Mouse (Mus musculus): ENCODE data around the gene Gimap4. TPM values are rescaled to one million over a fixed set of nuclear protein-coding genes. Genes with fewer than 3 reads are reported as not detected.

Gimap4 gene
- polyA plus RNA-seq, 1 experiment, result 0.74 TPM

GRCm38 (mm10) chr6:48665471-48665870 lies 18.9 kb upstream of the Gimap4 start:
- Histone ChIP-seq H3K4me3 (replicated peaks; ENCODE audit: insufficient read depth, low read depth, low read length) (no peak overlapping the region), H3K4me1 (ENCODE audit: control insufficient read depth, insufficient read depth, low read length) (no peaks in the 10 kb centered on the region), H3K27me3 (ENCODE audit: control insufficient read depth, insufficient read depth, low read length) (no peaks in the 10 kb centered on the region), H3K27ac (ENCODE audit: insufficient read depth, low read length) (no peak overlapping the region)
- DNase-seq, result no peak
- WGBS, result 52% methylated on average over 9 of the region's 9 CpGs
- no peak for TF ChIP-seq POLR2A (IDR thresholded peaks at IDR 0.05; ENCODE audit: borderline replicate concordance, insufficient read depth, low read length)
- no peak for TF ChIP-seq CTCF (IDR thresholded peaks at IDR 0.05; ENCODE audit: borderline replicate concordance, insufficient read depth, low read depth, low read length)

- TF ChIP-seq CTCF (IDR thresholded peaks at IDR 0.05; ENCODE audit: borderline replicate concordance, insufficient read depth, low read depth, low read length) (no peak), POLR2A (IDR thresholded peaks at IDR 0.05; ENCODE audit: borderline replicate concordance, insufficient read depth, low read length) (no peak)
- 67% methylated on average over 7 of the region's 7 CpGs for WGBS
Measured at GRCm38 (mm10) chr6:48666159-48666586, 18.2 kb upstream of the Gimap4 start.

GRCm38 (mm10) chr6:48668022-48668421 lies 16.3 kb upstream of the Gimap4 start:
- Histone ChIP-seq H3K4me1 (ENCODE audit: control insufficient read depth, insufficient read depth, low read length) (no peaks in the 10 kb centered on the region), H3K4me3 (replicated peaks; ENCODE audit: insufficient read depth, low read depth, low read length) (no peak overlapping the region), H3K27ac (ENCODE audit: insufficient read depth, low read length) (no peak overlapping the region), H3K27me3 (ENCODE audit: control insufficient read depth, insufficient read depth, low read length) (no peaks in the 10 kb centered on the region)
- no peak for DNase-seq
- TF ChIP-seq CTCF (IDR thresholded peaks at IDR 0.05; ENCODE audit: borderline replicate concordance, insufficient read depth, low read depth, low read length) (no peak), POLR2A (IDR thresholded peaks at IDR 0.05; ENCODE audit: borderline replicate concordance, insufficient read depth, low read length) (no peak)

More at GRCm38 (mm10) chr6:48666159-48666586, 18.2 kb upstream of the Gimap4 start:
- Histone ChIP-seq H3K4me3 (replicated peaks; ENCODE audit: insufficient read depth, low read depth, low read length) (no peak overlapping the region), H3K27ac (ENCODE audit: insufficient read depth, low read length) (no peak overlapping the region), H3K4me1 (ENCODE audit: control insufficient read depth, insufficient read depth, low read length) (no peaks in the 10 kb centered on the region), H3K27me3 (ENCODE audit: control insufficient read depth, insufficient read depth, low read length) (no peaks in the 10 kb centered on the region)
- DNase-seq, result no peak

GRCm38 (mm10) chr6:48669446-48669969 lies 14.8 kb upstream of the Gimap4 start:
- no peak for DNase-seq
- no peak for TF ChIP-seq CTCF (IDR thresholded peaks at IDR 0.05; ENCODE audit: borderline replicate concordance, insufficient read depth, low read depth, low read length)
- no peak for TF ChIP-seq POLR2A (IDR thresholded peaks at IDR 0.05; ENCODE audit: borderline replicate concordance, insufficient read depth, low read length)
- no peak overlapping the region for H3K4me3 ChIP-seq (replicated peaks; ENCODE audit: insufficient read depth, low read depth, low read length)
- H3K27ac ChIP-seq (ENCODE audit: insufficient read depth, low read length), result no peak overlapping the region
- H3K4me1 ChIP-seq (ENCODE audit: control insufficient read depth, insufficient read depth, low read length), result no peaks in the 10 kb centered on the region
- no peaks in the 10 kb centered on the region for H3K27me3 ChIP-seq (ENCODE audit: control insufficient read depth, insufficient read depth, low read length)
- 69% methylated on average over 2 of the region's 2 CpGs for WGBS

- no peaks in the 10 kb centered on the region for H3K27me3 ChIP-seq (ENCODE audit: control insufficient read depth, insufficient read depth, low read length)
- H3K4me3 ChIP-seq (replicated peaks; ENCODE audit: insufficient read depth, low read depth, low read length), result no peak overlapping the region
- no peak for TF ChIP-seq CTCF (IDR thresholded peaks at IDR 0.05; ENCODE audit: borderline replicate concordance, insufficient read depth, low read depth, low read length)
- no peak for TF ChIP-seq POLR2A (IDR thresholded peaks at IDR 0.05; ENCODE audit: borderline replicate concordance, insufficient read depth, low read length)
- no peak for DNase-seq
- no peak overlapping the region for H3K27ac ChIP-seq (ENCODE audit: insufficient read depth, low read length)
- no peaks in the 10 kb centered on the region; the same call in 1 of the 2 replicates for H3K4me1 ChIP-seq (ENCODE audit: control insufficient read depth, insufficient read depth, low read length)
- 96% methylated on average over 9 of the region's 9 CpGs for WGBS
Measured at GRCm38 (mm10) chr6:48674291-48675058, 9.9 kb upstream of the Gimap4 start.

- Histone ChIP-seq H3K4me3 (replicated peaks; ENCODE audit: insufficient read depth, low read depth, low read length) (no peak overlapping the region), H3K27me3 (ENCODE audit: control insufficient read depth, insufficient read depth, low read length) (no peaks in the 10 kb centered on the region)
- 60% methylated on average over 10 of the region's 10 CpGs for WGBS
Measured at GRCm38 (mm10) chr6:48675400-48675930, 8.9 kb upstream of the Gimap4 start.

GRCm38 (mm10) chr6:48675931-48676859 lies 8.2 kb upstream of the Gimap4 start, which contains the start of gene Gimap9:
Gene Gimap9 (plus strand): TSS chr6:48676129.
- 39% methylated on average over 13 of the region's 13 CpGs for WGBS
- Histone ChIP-seq H3K27ac (ENCODE audit: insufficient read depth, low read length) (no peak within 1 kb of the TSS), H3K4me1 (ENCODE audit: control insufficient read depth, insufficient read depth, low read length) (no peaks in the 10 kb centered on the region; the same call in 1 of the 2 replicates), H3K27me3 (ENCODE audit: control insufficient read depth, insufficient read depth, low read length) (no peaks in the 10 kb centered on the region), H3K4me3 (replicated peaks; ENCODE audit: insufficient read depth, low read depth, low read length) (no peak within 1 kb of the TSS)
- DNase-seq, result no peak
- TF ChIP-seq CTCF (IDR thresholded peaks at IDR 0.05; ENCODE audit: borderline replicate concordance, insufficient read depth, low read depth, low read length) (no peak), POLR2A (IDR thresholded peaks at IDR 0.05; ENCODE audit: borderline replicate concordance, insufficient read depth, low read length) (no peak)

More at GRCm38 (mm10) chr6:48675400-48675930, 8.9 kb upstream of the Gimap4 start:
- H3K4me1 ChIP-seq (ENCODE audit: control insufficient read depth, insufficient read depth, low read length), result no peaks in the 10 kb centered on the region; the same call in 1 of the 2 replicates
- no peak overlapping the region for H3K27ac ChIP-seq (ENCODE audit: insufficient read depth, low read length)
- TF ChIP-seq POLR2A (IDR thresholded peaks at IDR 0.05; ENCODE audit: borderline replicate concordance, insufficient read depth, low read length) (no peak), CTCF (IDR thresholded peaks at IDR 0.05; ENCODE audit: borderline replicate concordance, insufficient read depth, low read depth, low read length) (no peak)
- no peak for DNase-seq

All from cerebellum, adult 2 months (tissue).